Comparison of ENCODE assay signal across 14 mouse cellular contexts in genomic region chr11:71404361-71404760, GRCm38 (mm10).
DNase-seq lines count a peak whose midpoint lies in the region; ATAC-seq and TF ChIP-seq lines count a peak whose summit lies in the region.
"Had no signal": no experiment of that assay in that cellular context is flagged by ENCODE, and none has a peak within 500 bp of the region (broad histone marks: within the 10 kb centered on the region; RNA-seq: fewer than 3 reads in every experiment).

No protein-coding gene starts in this region.

- 84% methylated on average over 3 of the region's 3 CpGs for WGBS in hindbrain, postnatal 0 days

- no peak overlapping the region for H3K4me2 ChIP-seq in hindbrain, postnatal 0 days (ENCODE audit: low read depth, low read length)
- H3K4me2 ChIP-seq: embryonic facial prominence, embryonic 12.5 days; forebrain, embryonic 13.5 days; forebrain, embryonic 15.5 days had no signal

- H3K27me3 ChIP-seq in hindbrain, postnatal 0 days (ENCODE audit: insufficient read depth, low read length): no peaks in the 10 kb centered on the region
- H3K27me3 ChIP-seq: embryonic facial prominence, embryonic 12.5 days; forebrain, embryonic 13.5 days; forebrain, embryonic 15.5 days had no signal

- ATAC-seq in cerebellum, adult (ENCODE audit: insufficient number of reproducible peaks, low FRiP score, low TSS enrichment): no peak
- no peak for ATAC-seq in hindbrain, postnatal 0 days
- ATAC-seq: forebrain, embryonic 13.5 days; forebrain, embryonic 15.5 days; forebrain, postnatal 0 days had no signal

- no peaks in the 10 kb centered on the region for H3K36me3 ChIP-seq in hindbrain, postnatal 0 days (ENCODE audit: insufficient read depth, low read length)
- H3K36me3 ChIP-seq: embryonic facial prominence, embryonic 10.5 days; embryonic facial prominence, embryonic 12.5 days; forebrain, embryonic 15.5 days had no signal

- TF ChIP-seq CTCF in hindbrain, postnatal 0 days (IDR thresholded peaks at IDR 0.05; ENCODE audit: low read depth): no peak

- H3K9ac ChIP-seq in hindbrain, postnatal 0 days (replicated peaks; ENCODE audit: low read length): no peak overlapping the region
- H3K9ac ChIP-seq: embryonic facial prominence, embryonic 12.5 days; forebrain, embryonic 13.5 days; forebrain, embryonic 15.5 days; forebrain, postnatal 0 days had no signal

- no peaks in the 10 kb centered on the region for H3K4me1 ChIP-seq in hindbrain, postnatal 0 days (ENCODE audit: insufficient read depth, low read length)
- H3K4me1 ChIP-seq: embryonic facial prominence, embryonic 10.5 days; embryonic facial prominence, embryonic 12.5 days; forebrain, embryonic 15.5 days had no signal

- H3K27ac ChIP-seq in hindbrain, postnatal 0 days: no peak overlapping the region
- H3K27ac ChIP-seq: embryonic facial prominence, embryonic 10.5 days; embryonic facial prominence, embryonic 12.5 days; forebrain, embryonic 13.5 days; forebrain, embryonic 15.5 days had no signal

- DNase-seq in cerebellum, postnatal 10 days: peak; percentile 56 to 62
- peak; percentile 61 for DNase-seq in heart, adult 11 months
- DNase-seq in heart, adult 18-20 months: no peak
- no peak for DNase-seq in hindbrain, postnatal 0 days (ENCODE audit: low spot score)
- DNase-seq: adrenal gland, adult 2 months; adrenal gland, postnatal 10 days; adrenal gland, postnatal 25 days; cerebellum, adult 11-12 months; forebrain, postnatal 0 days had no signal

- no peak overlapping the region for H3K4me3 ChIP-seq in hindbrain, postnatal 0 days (ENCODE audit: low read length)
- H3K4me3 ChIP-seq: embryonic facial prominence, embryonic 10.5 days; embryonic facial prominence, embryonic 12.5 days; forebrain, embryonic 13.5 days; forebrain, embryonic 15.5 days had no signal

- no peaks in the 10 kb centered on the region for H3K9me3 ChIP-seq in hindbrain, postnatal 0 days (ENCODE audit: low read length)
- H3K9me3 ChIP-seq: embryonic facial prominence, embryonic 10.5 days; embryonic facial prominence, embryonic 12.5 days; forebrain, embryonic 13.5 days; forebrain, embryonic 15.5 days had no signal

Comparison
In these comparisons a context has a peak if more than half of its experiments do, and no peak if none do; other contexts are left out.
1. DNase-seq: peak in cerebellum, postnatal 10 days (2 of 2) and heart, adult 11 months (single experiment); none in heart, adult 18-20 months (0 of 2) and hindbrain, postnatal 0 days (single experiment).